Mouse (Mus musculus) lung, postnatal 0 days (tissue): Measurements from ENCODE around the gene Nr1h3.

Experiments
- CTCF ChIP-seq: IDR thresholded peaks from 2 replicates; pipeline ENCODE4 v1.5.1; 2016; ENCODE audit warnings: antibody characterized with exemption, mild to moderate bottlenecking
- EP300 ChIP-seq: IDR thresholded peaks from 2 replicates; pipeline ENCODE4 v1.6.1; 2016; ENCODE audit warnings: antibody characterized with exemption, mild to moderate bottlenecking, control low read depth

DNA sequence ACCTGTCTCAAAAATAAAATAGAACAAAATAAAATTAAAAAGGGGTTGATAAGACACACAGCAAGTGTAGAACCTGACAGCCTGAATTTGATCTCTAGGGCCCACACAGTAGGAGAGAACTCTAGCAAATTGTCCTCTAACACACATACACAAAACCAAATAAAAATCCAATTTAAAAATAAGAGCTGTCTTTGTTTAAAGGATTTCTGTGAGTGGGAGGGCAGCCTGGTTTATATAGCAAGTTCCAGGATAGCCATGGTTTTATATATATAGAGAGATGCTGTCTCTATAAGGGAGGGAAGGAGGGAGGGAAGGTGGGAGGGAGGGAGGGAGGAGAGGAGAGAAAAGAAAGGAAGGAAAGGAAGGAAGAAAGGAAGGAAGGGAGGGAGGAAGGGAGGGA lies 54.5 kb downstream of the Nr1h3 start:
- TF ChIP-seq CTCF (no peak), EP300 (no peak)
